In the genomic region with DNA sequence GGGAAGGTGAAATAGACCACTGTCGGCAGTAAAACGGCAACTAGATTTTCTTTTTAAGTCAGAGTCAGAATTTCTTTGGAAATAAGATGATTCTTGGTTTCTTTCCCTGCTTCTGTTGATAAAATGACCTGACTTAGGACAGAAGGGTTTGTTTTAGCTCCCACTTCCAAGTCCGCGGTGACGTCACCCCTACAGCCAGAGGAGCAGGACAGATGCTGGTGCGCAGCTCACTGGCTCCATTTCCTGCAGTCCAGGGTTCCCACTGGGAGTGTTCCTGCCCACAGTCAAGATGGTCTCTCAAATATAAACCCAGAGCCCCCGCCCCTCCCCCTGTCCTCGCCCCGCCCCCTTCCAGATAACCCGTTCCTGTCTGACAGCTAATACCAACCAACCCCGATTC, we compare ENCODE assay signal across 8 mouse cellular contexts. TPM values are rescaled to one million over a fixed set of nuclear protein-coding genes. Genes with fewer than 3 reads are reported as not detected.
DNase-seq lines count a peak whose midpoint lies in the region; ATAC-seq and TF ChIP-seq lines count a peak whose summit lies in the region.

No protein-coding gene starts in this region.

- no peak overlapping the region for H3K4me2 ChIP-seq in hindbrain, postnatal 0 days (ENCODE audit: low read depth, low read length)
- H3K4me2 ChIP-seq in liver, embryonic 14.5 days (ENCODE audit: low read depth): peak overlapping the region; percentile 6; the same call in 1 of the 2 replicates

- H3K27ac ChIP-seq in MEL (ENCODE audit: control insufficient read depth, low read depth, low read length): no peak overlapping the region; the same call in 1 of the 2 replicates
- H3K27ac ChIP-seq in gastrocnemius, adult 2 months: peak overlapping the region; percentile 52
- no peak overlapping the region for H3K27ac ChIP-seq in hindbrain, postnatal 0 days
- H3K27ac ChIP-seq in liver, embryonic 14.5 days: no peak overlapping the region

- no peaks in the 10 kb centered on the region for H3K9me3 ChIP-seq in MEL (replicated peaks; ENCODE audit: insufficient read depth, low read length)
- H3K9me3 ChIP-seq in hindbrain, postnatal 0 days (ENCODE audit: low read length): no peaks in the 10 kb centered on the region
- H3K9me3 ChIP-seq in liver, embryonic 14.5 days (ENCODE audit: control insufficient read depth, low read length): no peaks in the 10 kb centered on the region

- WGBS in hindbrain, postnatal 0 days: 50% methylated on average over 11 of the region's 11 CpGs
- 36% methylated on average over 11 of the region's 11 CpGs for WGBS in liver, embryonic 14.5 days (ENCODE audit: insufficient replicate concordance)

- peaks cover 10 to 14% of the 10 kb centered on the region in 2 experiments for H3K4me1 ChIP-seq in MEL (ENCODE audit: control insufficient read depth in 1 of 2, insufficient read depth in 2 of 2, low read length in 2 of 2)
- H3K4me1 ChIP-seq in hindbrain, postnatal 0 days (ENCODE audit: insufficient read depth, low read length): no peaks in the 10 kb centered on the region
- H3K4me1 ChIP-seq in liver, embryonic 14.5 days (replicated peaks; ENCODE audit: control insufficient read depth in 2 of 2, insufficient read depth in 2 of 2, low read length in 1 of 2): 0 out of 4 replicates have a peak, but pooled peaks cover 0 to 2% of the 10 kb centered on the region in 2 experiments

- no peak for TF ChIP-seq EP300 in MEL (IDR thresholded peaks at IDR 0.05; ENCODE audit: low read depth in 1 of 2, low read length in 2 of 2)
- no peak for TF ChIP-seq EP300 in liver, embryonic 14.5 days (IDR thresholded peaks at IDR 0.05; ENCODE audit: low read depth)

- no peaks in the 10 kb centered on the region for H3K79me2 ChIP-seq in MEL (ENCODE audit: control insufficient read depth, insufficient read depth, low read length, poor library complexity)

- H3K9ac ChIP-seq in MEL (ENCODE audit: control insufficient read depth, low read depth, low read length, poor library complexity, severe bottlenecking): peak overlapping the region; percentile 60; the same call in 1 of the 2 replicates
- H3K9ac ChIP-seq in hindbrain, postnatal 0 days (replicated peaks; ENCODE audit: low read length): no peak overlapping the region
- H3K9ac ChIP-seq in liver, embryonic 14.5 days (replicated peaks): no peak overlapping the region

- intact Hi-C loops in gastrocnemius, adult 2 months (cut with DNase I): no loop called here

- TF ChIP-seq CTCF in MEL (IDR thresholded peaks at IDR 0.05 in 2 of 3, conservative IDR thresholded peaks at IDR 0.05 in 1 of 3; ENCODE audit: control insufficient read depth in 1 of 3, insufficient read depth in 1 of 3, low read depth in 2 of 3, low read length in 3 of 3, poor library complexity in 1 of 3, severe bottlenecking in 1 of 3): no peak
- TF ChIP-seq CTCF in gastrocnemius, adult 2 months (IDR thresholded peaks at IDR 0.05): no peak
- TF ChIP-seq CTCF in hindbrain, postnatal 0 days (IDR thresholded peaks at IDR 0.05; ENCODE audit: low read depth): no peak
- no peak for TF ChIP-seq CTCF in liver, embryonic 14.5 days (IDR thresholded peaks at IDR 0.05; ENCODE audit: low read depth)

- peak overlapping the region; percentile 54 to 69 for H3K4me3 ChIP-seq in MEL (ENCODE audit: control insufficient read depth in 1 of 2, insufficient read depth in 1 of 2, low read depth in 2 of 2, low read length in 2 of 2)
- H3K4me3 ChIP-seq in gastrocnemius, adult 2 months: peak overlapping the region; percentile 67
- H3K4me3 ChIP-seq in hindbrain, postnatal 0 days (ENCODE audit: low read length): no peak overlapping the region
- H3K4me3 ChIP-seq in liver, embryonic 14.5 days (ENCODE audit: insufficient read depth in 1 of 2, low read depth in 2 of 2, low read length in 2 of 2): no peak overlapping the region

- ATAC-seq in hindbrain, postnatal 0 days: peak; percentile 68; the same call in 1 of the 2 replicates
- no peak; the same call in 1 of the 2 replicates for ATAC-seq in liver, embryonic 14.5 days (ENCODE audit: insufficient read depth)

- no peak for TF ChIP-seq POLR2A in MEL (IDR thresholded peaks at IDR 0.05; ENCODE audit: control insufficient read depth in 1 of 2, insufficient read depth in 1 of 2, low read depth in 1 of 2, low read length in 2 of 2, poor library complexity in 1 of 2)

- H3K36me3 ChIP-seq in MEL (ENCODE audit: control insufficient read depth in 1 of 2, insufficient read depth in 2 of 2, low read length in 2 of 2): peaks cover 0 to 8% of the 10 kb centered on the region in 2 experiments; a peak in 2 of 4 replicates
- no peaks in the 10 kb centered on the region for H3K36me3 ChIP-seq in hindbrain, postnatal 0 days (ENCODE audit: insufficient read depth, low read length)
- no peaks in the 10 kb centered on the region for H3K36me3 ChIP-seq in liver, embryonic 14.5 days (replicated peaks; ENCODE audit: control insufficient read depth, insufficient read depth, low read depth)

- TF ChIP-seq RAD21 in MEL (IDR thresholded peaks at IDR 0.05; ENCODE audit: low read depth, low read length): no peak

- DNase-seq in 3T3-L1 (ENCODE audit: low read depth, low spot score): peak; percentile 81
- DNase-seq in MEL (ENCODE audit: low read depth, low spot score): peak; percentile 66
- peak; percentile 80 for DNase-seq in gastrocnemius, adult 2 months
- DNase-seq in hindbrain, postnatal 0 days (ENCODE audit: low spot score): peak; percentile 42
- no peak for DNase-seq in liver, embryonic 14.5 days (ENCODE audit: low read depth in 3 of 3, low spot score in 3 of 3)
- peak; percentile 82 for DNase-seq in testis, postnatal 10 days (ENCODE audit: low spot score)
- DNase-seq in spleen, postnatal 14 days (ENCODE audit: low spot score in 2 of 2): no peak
- no peak for DNase-seq in adipocyte (ENCODE audit: low spot score)

- H3K27me3 ChIP-seq in MEL (ENCODE audit: control insufficient read depth in 1 of 2, insufficient read depth in 2 of 2, low read length in 2 of 2): no peaks in the 10 kb centered on the region
- H3K27me3 ChIP-seq in hindbrain, postnatal 0 days (ENCODE audit: insufficient read depth, low read length): no peaks in the 10 kb centered on the region
- no peaks in the 10 kb centered on the region for H3K27me3 ChIP-seq in liver, embryonic 14.5 days (ENCODE audit: control insufficient read depth, insufficient read depth, low read length)

TF ChIP-seq in MEL, 35 proteins besides CTCF, POLR2A, EP300 and RAD21:
- TF ChIP-seq ZKSCAN1 (IDR thresholded peaks at IDR 0.05; ENCODE audit: low read depth, low read length) (no peak), NRF1 (IDR thresholded peaks at IDR 0.05; ENCODE audit: insufficient read depth, low read depth, low read length, poor library complexity, severe bottlenecking) (0 out of 2 replicates have a peak, but pooled peaks have one; percentile 21), NELFE (IDR thresholded peaks at IDR 0.05; ENCODE audit: low read depth, low read length) (no peak), TCF12 (IDR thresholded peaks at IDR 0.05; ENCODE audit: low read depth, low read length) (no peak)

RNA-seq across cellular contexts. Expression of gene Socs5, which starts 34.8 kb away (rescaled TPM):
- total RNA-seq in MEL (2012; rRNA removed): 6.0 and 6.4 TPM in 2 replicates
- 1 to 10 TPM in 1 of 2 experiments, not detected in 1; 9.7 TPM for polyA plus RNA-seq in MEL (2012; ENCODE audit: insufficient read depth in 1 of 2, insufficient read length in 2 of 2, low read depth in 1 of 2, low replicate concordance in 2 of 2, missing spikeins in 1 of 2)
- total RNA-seq in gastrocnemius, adult 2 months (2021): 10 to 100 TPM; 12.9 to 20.5 TPM
- total RNA-seq in hindbrain, postnatal 0 days (2014; rRNA removed): 13.8 and 18.9 TPM in 2 replicates
- polyA plus RNA-seq in hindbrain, postnatal 0 days (2015; fragmentation: Nextera tagmentation; extraction: Ambion mirVana): 12.3 and 13.7 TPM in 2 replicates
- polyA plus RNA-seq in liver, embryonic 14.5 days (2012; rRNA removed): 1.4 and 1.6 TPM in 2 replicates
- polyA plus RNA-seq in liver, embryonic 14.5 days (2014; fragmentation: Nextera tagmentation; extraction: Ambion mirVana): 1.6 and 2.2 TPM in 2 replicates

Comparison
In these comparisons a context has a peak if more than half of its experiments do, and no peak if none do; other contexts are left out.
1. DNase-seq: peak in 3T3-L1 (single experiment), MEL (single experiment), gastrocnemius, adult 2 months (single experiment), hindbrain, postnatal 0 days (single experiment) and testis, postnatal 10 days (single experiment); none in liver, embryonic 14.5 days (0 of 3), spleen, postnatal 14 days (0 of 2) and adipocyte (single experiment).
2. H3K4me3 ChIP-seq: peak in MEL (2 of 2) and gastrocnemius, adult 2 months (single experiment); none in hindbrain, postnatal 0 days (single experiment) and liver, embryonic 14.5 days (0 of 2).